Mouse (Mus musculus) CH12.LX (cell line): ENCODE results near the gene Gabpb2. TPM values are rescaled to one million over a fixed set of nuclear protein-coding genes. Genes with fewer than 3 reads are reported as not detected.

Source experiments
- DNase-seq: peaks from one replicate; pipeline ENCODE4 v3.0.0-alpha.2; 2013; ENCODE audit errors: extremely low read depth
- H3K27ac ChIP-seq: 2 replicates; pipeline ENCODE4 v1.5.1; 2012; ENCODE audit warnings: low read depth, mild to moderate bottlenecking, control low read depth, moderate library complexity; ENCODE audit not compliant: insufficient read depth
- H3K27me3 ChIP-seq: replicated peaks from 2 replicates; pipeline ENCODE3; 2012; ENCODE audit warnings: inconsistent platforms
- H3K36me3 ChIP-seq, 2 experiments: replicated peaks in 1 of 2; 2 replicates each; pipeline versions ENCODE3 to v1.6.1; 2012; ENCODE audit warnings: inconsistent platforms in 1 of 2, low read length in 1 of 2, mild to moderate bottlenecking in 1 of 2, mixed read lengths in 1 of 2, moderate library complexity in 1 of 2; ENCODE audit not compliant: control insufficient read depth in 1 of 2, insufficient read depth in 1 of 2
- H3K4me1 ChIP-seq, 2 experiments: 2 replicates each; pipeline ENCODE4 v1.6.1; 2012; ENCODE audit warnings: inconsistent platforms in 1 of 2, moderate library complexity in 1 of 2; ENCODE audit not compliant: insufficient read depth in 2 of 2, control insufficient read depth in 1 of 2
- H3K4me2 ChIP-seq: 2 replicates; pipeline ENCODE4 v1.6.1; 2012; ENCODE audit warnings: low read depth, mild to moderate bottlenecking, control low read depth; ENCODE audit not compliant: poor library complexity, insufficient read depth, severe bottlenecking
- H3K4me3 ChIP-seq, 3 experiments: fragments of 150-350 bp in 1 of 3; sonication (generic) in 1 of 3; replicated peaks in 1 of 3; 2 replicates each; pipeline versions ENCODE3 to v1.5.1; 2011 to 2012; ENCODE audit warnings: low read depth in 2 of 3, low read length in 2 of 3, mild to moderate bottlenecking in 2 of 3, moderate library complexity in 2 of 3, control low read depth in 1 of 3, improper control_type of control experiment in 1 of 3, inconsistent platforms in 1 of 3, mixed read lengths in 1 of 3; ENCODE audit not compliant: poor library complexity in 1 of 3
- H3K79me2 ChIP-seq: replicated peaks from 2 replicates; pipeline ENCODE4 v1.6.1; 2012; ENCODE audit warnings: mild to moderate bottlenecking, moderate library complexity; ENCODE audit not compliant: control insufficient read depth, poor library complexity, insufficient read depth, severe bottlenecking; ENCODE audit errors: extremely low read depth
- H3K9ac ChIP-seq: 2 replicates; pipeline ENCODE4 v1.6.1; 2012; ENCODE audit warnings: low read depth, mild to moderate bottlenecking, control low read depth, moderate library complexity; ENCODE audit not compliant: insufficient read depth
- H3K9me3 ChIP-seq: replicated peaks from 2 replicates; pipeline ENCODE3; 2012; ENCODE audit warnings: low read length, inconsistent platforms, mixed read lengths
- BHLHE40 ChIP-seq: IDR thresholded peaks from 2 replicates; pipeline ENCODE4 v1.6.1; 2011; ENCODE audit warnings: mild to moderate bottlenecking, low read depth, low read length, improper control_type of control experiment
- CHD2 ChIP-seq: IDR thresholded peaks from 2 replicates; pipeline ENCODE4 v1.6.1; 2011; ENCODE audit warnings: low read length, improper control_type of control experiment
- CTCF ChIP-seq, 2 experiments: IDR thresholded peaks in 1 of 2; conservative IDR thresholded peaks in 1 of 2; 2 replicates each; pipeline ENCODE4 v1.5.1; 2011 to 2012; ENCODE audit warnings: low read depth in 2 of 2, low read length in 2 of 2, improper control_type of control experiment in 1 of 2, inconsistent platforms in 1 of 2, mild to moderate bottlenecking in 1 of 2, moderate library complexity in 1 of 2
- E2F4 ChIP-seq: IDR thresholded peaks from 2 replicates; pipeline ENCODE4 v1.6.1; 2011; ENCODE audit warnings: low read depth, low read length, improper control_type of control experiment; ENCODE audit not compliant: insufficient replicate concordance
- ELF1 ChIP-seq: IDR thresholded peaks from 2 replicates; pipeline ENCODE4 v1.6.1; 2014; ENCODE audit warnings: low read depth, mild to moderate bottlenecking, inconsistent platforms, low read length, improper control_type of control experiment
- EP300 ChIP-seq: IDR thresholded peaks from 2 replicates; pipeline ENCODE4 v1.6.1; 2011; ENCODE audit warnings: low read length, improper control_type of control experiment
- ETS1 ChIP-seq: conservative IDR thresholded peaks from 2 replicates; pipeline ENCODE4 v1.6.1; 2012; ENCODE audit warnings: low read depth, mild to moderate bottlenecking, inconsistent platforms, low read length, improper control_type of control experiment, moderate library complexity
- GABPA ChIP-seq: IDR thresholded peaks from 2 replicates; pipeline ENCODE4 v1.6.1; 2012; ENCODE audit warnings: low read depth, low read length, improper control_type of control experiment, inconsistent platforms; ENCODE audit not compliant: insufficient replicate concordance
- HCFC1 ChIP-seq: IDR thresholded peaks from 2 replicates; pipeline ENCODE4 v1.6.1; 2012; ENCODE audit warnings: low read depth, mild to moderate bottlenecking, inconsistent platforms, low read length, improper control_type of control experiment
- IRF4 ChIP-seq: IDR thresholded peaks from 2 replicates; pipeline ENCODE4 v1.6.1; 2014; ENCODE audit warnings: low read depth, mild to moderate bottlenecking, inconsistent platforms, low read length, improper control_type of control experiment
- JUN ChIP-seq: IDR thresholded peaks from 2 replicates; pipeline ENCODE4 v1.6.1; 2011; ENCODE audit warnings: low read depth, mild to moderate bottlenecking, low read length, improper control_type of control experiment, moderate library complexity; ENCODE audit not compliant: insufficient read depth
- JUND ChIP-seq: conservative IDR thresholded peaks from 2 replicates; pipeline ENCODE4 v1.6.1; 2011; ENCODE audit warnings: low read depth, low read length, improper control_type of control experiment
- KAT2A ChIP-seq: IDR thresholded peaks from 2 replicates; pipeline ENCODE4 v1.6.1; 2012; ENCODE audit warnings: low read length, improper control_type of control experiment, inconsistent platforms; ENCODE audit not compliant: insufficient replicate concordance
- MAFK ChIP-seq: IDR thresholded peaks from 2 replicates; pipeline ENCODE4 v1.6.1; 2011; ENCODE audit warnings: low read length, improper control_type of control experiment; ENCODE audit not compliant: insufficient replicate concordance
- MAX ChIP-seq: IDR thresholded peaks from 2 replicates; pipeline ENCODE4 v1.6.1; 2011; ENCODE audit warnings: low read length, improper control_type of control experiment
- MEF2A ChIP-seq: IDR thresholded peaks from 2 replicates; pipeline ENCODE4 v1.6.1; 2014; ENCODE audit warnings: low read depth, mild to moderate bottlenecking, inconsistent platforms, low read length, improper control_type of control experiment, borderline replicate concordance
- MXI1 ChIP-seq: IDR thresholded peaks from 2 replicates; pipeline ENCODE4 v1.6.1; 2011; ENCODE audit warnings: mild to moderate bottlenecking, low read depth, low read length, improper control_type of control experiment
- NELFE ChIP-seq: IDR thresholded peaks from 2 replicates; pipeline ENCODE4 v1.6.1; 2011; ENCODE audit warnings: low read depth, low read length, improper control_type of control experiment
- PAX5 ChIP-seq: IDR thresholded peaks from 2 replicates; pipeline ENCODE4 v1.6.1; 2012; ENCODE audit warnings: low read length, inconsistent platforms, mixed read lengths
- POLR2AphosphoS2 ChIP-seq: IDR thresholded peaks from 2 replicates; pipeline ENCODE4 v1.6.1; 2011; ENCODE audit warnings: low read depth, low read length, improper control_type of control experiment
- RAD21 ChIP-seq: IDR thresholded peaks from 2 replicates; pipeline ENCODE4 v1.6.1; 2011; ENCODE audit warnings: low read depth, mild to moderate bottlenecking, low read length, improper control_type of control experiment, moderate library complexity
- RCOR1 ChIP-seq: conservative IDR thresholded peaks from 2 replicates; pipeline ENCODE4 v1.6.1; 2012; ENCODE audit warnings: low read depth, mild to moderate bottlenecking, inconsistent platforms, low read length, improper control_type of control experiment
- TCF12 ChIP-seq: IDR thresholded peaks from 2 replicates; pipeline ENCODE4 v1.6.1; 2014; ENCODE audit warnings: low read depth, mild to moderate bottlenecking, inconsistent platforms, low read length, improper control_type of control experiment
- UBTF ChIP-seq: IDR thresholded peaks from 2 replicates; pipeline ENCODE4 v1.6.1; 2012; ENCODE audit warnings: low read depth, mild to moderate bottlenecking, inconsistent platforms, low read length, improper control_type of control experiment, moderate library complexity
- USF1 ChIP-seq: IDR thresholded peaks from 2 replicates; pipeline ENCODE4 v1.6.1; 2014; ENCODE audit warnings: low read depth, mild to moderate bottlenecking, inconsistent platforms, low read length, improper control_type of control experiment
- USF2 ChIP-seq: conservative IDR thresholded peaks from 2 replicates; pipeline ENCODE4 v1.6.1; 2011; ENCODE audit warnings: low read depth, low read length, improper control_type of control experiment
- ZKSCAN1 ChIP-seq: IDR thresholded peaks from 2 replicates; pipeline ENCODE4 v1.6.1; 2012; ENCODE audit warnings: low read depth, inconsistent platforms, low read length, improper control_type of control experiment, borderline replicate concordance
- ZNF384 ChIP-seq: IDR thresholded peaks from 2 replicates; pipeline ENCODE4 v1.6.1; 2012; ENCODE audit warnings: low read depth, low read length, improper control_type of control experiment, inconsistent platforms
- dilution Hi-C: fragments of 300-500 bp; cut with MboI; formaldehyde crosslinking; loops from 2 replicates; pipeline ENCODE4 v1.14.3; 2020; ENCODE audit warnings: low sequenced_read_pairs; ENCODE audit not compliant: extremely low pct_unique_long_range_greater_than_20kb, extremely low pct_ligation_motif_present
- in situ Hi-C: fragments of 300-500 bp; cut with MboI; formaldehyde crosslinking; loops from 3 replicates; pipeline ENCODE4 v1.14.3; 2019; ENCODE audit warnings: low sequenced_read_pairs, low pct_ligation_motif_present, low pct_unique_long_range_greater_than_20kb, mixed read lengths
- polyA plus RNA-seq: library from polyadenylated mRNA; unstranded; fragments of >175 nt; gene quantifications from 2 replicates; pipeline ENCODE4 v1.2.1, GENCODE M21; 2012; ENCODE audit warnings: low read depth; ENCODE audit not compliant: insufficient read length
- total RNA-seq, 2 experiments: library from RNA; depleted of rRNA; stranded (reverse); fragments of 300-350 nt in 1 of 2; fragments of >200 nt in 1 of 2; gene quantifications; 2 replicates each; pipeline ENCODE4 v1.2.3; 2012 to 2014

The Gabpb2 gene
- total and polyA plus RNA-seq, 3 experiments: 14.7 to 20.6 (median 16.6) TPM

GRCm38 (mm10) chr3:95186888-95187287 lies 30.8 kb downstream of the Gabpb2 start:
- in situ Hi-C loops: no loop called here
- Histone ChIP-seq H3K4me3 (no peak overlapping the region), H3K4me2 (no peak overlapping the region), H3K27ac (no peak overlapping the region), H3K9me3 (no peaks in the 10 kb centered on the region), H3K79me2 (no peaks in the 10 kb centered on the region), H3K27me3 (no peaks in the 10 kb centered on the region), H3K4me1 (no peaks in the 10 kb centered on the region), H3K36me3 (peaks cover 50 to 92% of the 10 kb centered on the region in 2 experiments), H3K9ac (no peak overlapping the region)
- no peak for TF ChIP-seq JUND
- TF ChIP-seq USF1: no peak
- TF ChIP-seq GABPA: no peak
- no peak for TF ChIP-seq ELF1
- TF ChIP-seq RCOR1: no peak
- TF ChIP-seq E2F4: no peak
- TF ChIP-seq JUN: no peak
- TF ChIP-seq MEF2A: no peak
- no peak for TF ChIP-seq PAX5
- no peak for TF ChIP-seq EP300
- no peak for TF ChIP-seq ZNF384
- no peak for TF ChIP-seq MAFK
- no peak for TF ChIP-seq BHLHE40
- no peak for TF ChIP-seq CHD2
- TF ChIP-seq ETS1: no peak
- no peak for TF ChIP-seq TCF12
- TF ChIP-seq CTCF (conservative IDR thresholded peaks at IDR 0.05 in 1 of 2, IDR thresholded peaks at IDR 0.05 in 1 of 2; ENCODE audit: low read depth in 2 of 2, low read length in 2 of 2): no peak
- no peak for TF ChIP-seq RAD21
- no peak for TF ChIP-seq USF2
- TF ChIP-seq IRF4: no peak
- dilution Hi-C loops: no loop called here
- no peak for DNase-seq

DNA sequence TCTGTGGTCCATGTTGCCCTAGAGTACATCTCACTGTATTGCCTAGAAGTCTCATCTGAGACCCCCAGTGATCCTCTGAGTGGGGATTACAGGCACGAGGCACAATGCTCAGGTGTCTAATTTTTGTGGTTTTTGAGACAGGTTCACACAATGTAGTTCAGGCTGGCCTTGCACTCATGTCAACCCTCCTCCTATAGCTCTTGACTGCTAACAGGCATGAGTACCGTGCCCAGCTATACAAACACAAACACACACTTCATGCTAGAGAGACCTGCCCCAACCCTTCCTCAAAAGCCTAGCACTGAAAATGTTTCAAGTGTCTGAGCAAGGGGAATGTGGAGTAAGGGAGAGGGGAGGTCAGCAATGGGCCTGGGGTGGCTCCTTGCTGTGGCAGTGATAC lies 31.6 kb downstream of the Gabpb2 start:
- DNase-seq: no peak
- Histone ChIP-seq H3K79me2 (no peaks in the 10 kb centered on the region), H3K4me2 (no peak overlapping the region), H3K9ac (no peak overlapping the region), H3K27me3 (no peaks in the 10 kb centered on the region), H3K27ac (no peak overlapping the region), H3K4me1 (no peaks in the 10 kb centered on the region), H3K36me3 (peaks cover 51 to 89% of the 10 kb centered on the region in 2 experiments), H3K4me3 (no peak overlapping the region), H3K9me3 (no peaks in the 10 kb centered on the region)
- dilution Hi-C loops: no loop called here
- in situ Hi-C loops: no loop called here
- no peak for TF ChIP-seq NELFE
- no peak for TF ChIP-seq USF2
- TF ChIP-seq PAX5: no peak
- TF ChIP-seq BHLHE40: no peak
- TF ChIP-seq MAX: no peak
- TF ChIP-seq ZKSCAN1: no peak
- no peak for TF ChIP-seq POLR2AphosphoS2
- TF ChIP-seq HCFC1: no peak
- TF ChIP-seq KAT2A: no peak
- no peak for TF ChIP-seq UBTF
- no peak for TF ChIP-seq JUN
- TF ChIP-seq MXI1: no peak
